Mouse (Mus musculus): Measurements from ENCODE around the gene Brd4. TPM values are rescaled to one million over a fixed set of nuclear protein-coding genes. Genes with fewer than 3 reads are reported as not detected.

The Brd4 gene
- polyA plus RNA-seq, 1 experiment: 107 TPM

DNA sequence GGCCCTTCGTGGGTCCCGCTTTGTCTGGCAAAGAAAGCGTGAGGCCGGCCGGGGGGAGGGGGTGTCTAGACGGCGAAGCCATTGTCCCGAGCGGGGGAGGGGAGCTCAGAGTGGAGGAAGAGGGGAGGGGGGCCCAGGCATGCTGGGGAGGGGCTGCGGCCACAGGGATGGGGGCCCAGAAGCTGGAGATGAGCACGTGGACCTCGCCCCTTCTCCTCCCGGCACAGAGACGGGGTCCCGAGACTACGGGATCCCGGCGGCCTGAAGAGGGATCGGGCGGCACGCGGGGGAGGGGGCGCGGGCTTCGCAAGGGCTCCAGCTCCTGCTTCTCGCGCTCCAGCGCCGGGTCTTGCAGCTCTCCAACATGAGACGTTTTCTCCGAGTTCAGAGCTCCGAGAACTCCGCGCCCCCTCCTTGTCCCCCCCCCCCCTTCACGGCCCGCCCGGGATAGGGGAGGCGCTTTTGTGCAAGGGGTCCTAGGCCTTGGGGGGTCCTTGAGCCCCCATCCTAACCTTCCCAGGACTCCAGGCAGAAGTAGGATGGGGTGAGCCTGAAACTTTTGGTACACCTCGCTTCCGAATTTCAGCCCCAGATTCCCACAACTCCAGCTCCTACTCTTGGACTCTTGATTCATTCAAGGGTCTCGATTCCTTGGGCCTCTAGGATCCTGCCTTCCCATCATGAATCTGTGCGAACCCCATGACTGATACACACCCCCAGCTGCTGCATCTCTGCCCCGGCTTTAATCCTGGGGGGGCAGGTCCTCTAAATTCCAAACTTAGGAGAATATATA lies 118.5 kb downstream of the Brd4 start:
- TF ChIP-seq CTCF (IDR thresholded peaks at IDR 0.05; ENCODE audit: borderline replicate concordance, control insufficient read depth, extremely low read depth, insufficient read depth, low read length, poor library complexity): 0 out of 2 replicates have a peak, but pooled peaks have one; percentile 33
- no peak for TF ChIP-seq POLR2A (IDR thresholded peaks at IDR 0.05; ENCODE audit: control insufficient read depth, extremely low read depth, insufficient read depth, low read length, poor library complexity)
- Histone ChIP-seq H3K4me3 (ENCODE audit: control insufficient read depth, insufficient read depth, low read length) (peak overlapping the region; percentile 61), H3K27ac (ENCODE audit: control insufficient read depth, insufficient read depth, low read length) (peak overlapping the region; percentile 71; the same call in 1 of the 2 replicates), H3K36me3 (ENCODE audit: control insufficient read depth, insufficient read depth, low read length) (no peaks in the 10 kb centered on the region), H3K27me3 (ENCODE audit: control insufficient read depth, insufficient read depth, low read length) (no peaks in the 10 kb centered on the region), H3K4me1 (replicated peaks; ENCODE audit: control insufficient read depth, insufficient read depth, low read length) (peaks cover 47% of the 10 kb centered on the region)
- WGBS: under 1% methylated on average over 43 of the region's 43 CpGs
- peak; percentile 86 for DNase-seq

GRCm38 (mm10) chr17:32165266-32165802 lies 119.2 kb downstream of the Brd4 start:
- 19% methylated on average over 9 of the region's 9 CpGs for WGBS
- H3K27ac ChIP-seq (ENCODE audit: control insufficient read depth, insufficient read depth, low read length): peak overlapping the region; percentile 71

DNA sequence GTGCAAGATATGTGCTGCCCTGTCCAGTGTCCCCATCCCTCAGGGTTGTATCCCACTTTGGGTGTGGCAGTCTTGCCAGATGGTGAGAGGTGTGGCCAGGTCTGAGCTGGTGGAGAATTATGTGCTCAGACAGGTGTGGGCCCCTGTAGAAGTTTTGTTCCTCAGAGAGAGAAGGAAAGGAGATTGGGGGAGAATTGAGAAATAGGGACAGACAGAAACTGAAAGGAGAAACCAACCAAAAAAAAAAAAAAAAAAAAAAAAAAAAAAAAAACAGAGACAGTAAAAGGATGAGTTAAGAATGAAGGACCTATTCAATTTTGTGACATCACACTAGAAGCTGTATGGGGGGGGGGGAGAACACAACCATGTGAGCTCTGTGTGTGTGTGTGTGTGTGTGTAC lies 119.7 kb downstream of the Brd4 start:
- TF ChIP-seq POLR2A (IDR thresholded peaks at IDR 0.05; ENCODE audit: control insufficient read depth, extremely low read depth, insufficient read depth, low read length, poor library complexity) (no peak), CTCF (IDR thresholded peaks at IDR 0.05; ENCODE audit: borderline replicate concordance, control insufficient read depth, extremely low read depth, insufficient read depth, low read length, poor library complexity) (no peak)
- H3K36me3 ChIP-seq (ENCODE audit: control insufficient read depth, insufficient read depth, low read length): no peaks in the 10 kb centered on the region
- no peaks in the 10 kb centered on the region for H3K27me3 ChIP-seq (ENCODE audit: control insufficient read depth, insufficient read depth, low read length)
- H3K4me1 ChIP-seq (replicated peaks; ENCODE audit: control insufficient read depth, insufficient read depth, low read length): peaks cover 44% of the 10 kb centered on the region
- H3K27ac ChIP-seq (ENCODE audit: control insufficient read depth, insufficient read depth, low read length): peak overlapping the region; percentile 81
- H3K4me3 ChIP-seq (ENCODE audit: control insufficient read depth, insufficient read depth, low read length): no peak overlapping the region
- no peak for DNase-seq

More at GRCm38 (mm10) chr17:32165266-32165802, 119.2 kb downstream of the Brd4 start:
- no peak for TF ChIP-seq POLR2A (IDR thresholded peaks at IDR 0.05; ENCODE audit: control insufficient read depth, extremely low read depth, insufficient read depth, low read length, poor library complexity)
- TF ChIP-seq CTCF (IDR thresholded peaks at IDR 0.05; ENCODE audit: borderline replicate concordance, control insufficient read depth, extremely low read depth, insufficient read depth, low read length, poor library complexity): no peak
- DNase-seq: no peak
- Histone ChIP-seq H3K4me1 (replicated peaks; ENCODE audit: control insufficient read depth, insufficient read depth, low read length) (peaks cover 44% of the 10 kb centered on the region), H3K4me3 (ENCODE audit: control insufficient read depth, insufficient read depth, low read length) (peak overlapping the region; percentile 61), H3K36me3 (ENCODE audit: control insufficient read depth, insufficient read depth, low read length) (no peaks in the 10 kb centered on the region), H3K27me3 (ENCODE audit: control insufficient read depth, insufficient read depth, low read length) (no peaks in the 10 kb centered on the region)

DNA sequence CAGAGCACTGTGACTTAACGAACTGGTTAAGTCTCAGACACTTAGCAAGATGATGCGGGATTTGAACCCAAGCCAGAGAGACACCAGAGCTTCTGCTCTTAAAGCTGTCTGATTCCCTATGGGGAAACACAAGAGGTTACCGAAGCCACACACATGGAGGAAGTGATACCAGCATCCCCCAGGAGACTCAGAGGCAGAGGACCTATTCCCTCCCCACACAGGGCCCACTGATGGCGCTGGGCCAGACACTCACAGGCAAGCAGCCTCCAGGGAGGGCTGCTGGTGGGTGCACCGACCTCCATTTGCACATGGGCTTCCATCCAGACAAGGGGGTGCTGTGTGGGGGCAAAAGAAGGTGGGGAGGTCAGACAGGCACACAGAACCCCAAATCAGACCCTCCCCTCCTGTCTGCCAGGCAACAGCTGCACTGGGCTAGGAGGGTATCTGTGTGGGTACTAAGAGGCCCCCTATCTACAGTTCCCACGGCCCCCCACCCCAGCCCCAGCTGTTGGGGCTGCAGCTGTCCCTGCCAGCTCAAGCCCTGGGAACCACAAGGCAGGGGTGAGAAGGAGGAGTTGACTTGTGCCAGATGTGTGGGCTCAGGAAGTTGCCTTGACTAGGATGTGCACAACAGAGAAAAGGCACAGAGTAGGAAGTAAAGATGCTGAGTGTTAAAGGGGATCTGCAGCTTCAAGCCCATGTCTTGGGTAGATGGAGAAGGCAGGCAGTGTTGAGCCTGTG lies 120.4 kb downstream of the Brd4 start:
- no peaks in the 10 kb centered on the region for H3K36me3 ChIP-seq (ENCODE audit: control insufficient read depth, insufficient read depth, low read length)
- no peak for TF ChIP-seq CTCF (IDR thresholded peaks at IDR 0.05; ENCODE audit: borderline replicate concordance, control insufficient read depth, extremely low read depth, insufficient read depth, low read length, poor library complexity)
- no peak for TF ChIP-seq POLR2A (IDR thresholded peaks at IDR 0.05; ENCODE audit: control insufficient read depth, extremely low read depth, insufficient read depth, low read length, poor library complexity)
- peaks cover 40% of the 10 kb centered on the region for H3K4me1 ChIP-seq (replicated peaks; ENCODE audit: control insufficient read depth, insufficient read depth, low read length)
- peak; percentile 76 for DNase-seq
- H3K4me3 ChIP-seq (ENCODE audit: control insufficient read depth, insufficient read depth, low read length): 0 out of 2 replicates have a peak overlapping the region, but pooled peaks have one; percentile 3
- no peaks in the 10 kb centered on the region for H3K27me3 ChIP-seq (ENCODE audit: control insufficient read depth, insufficient read depth, low read length)
- 9% methylated on average over 6 of the region's 6 CpGs for WGBS
- peak overlapping the region; percentile 81 for H3K27ac ChIP-seq (ENCODE audit: control insufficient read depth, insufficient read depth, low read length)

DNA sequence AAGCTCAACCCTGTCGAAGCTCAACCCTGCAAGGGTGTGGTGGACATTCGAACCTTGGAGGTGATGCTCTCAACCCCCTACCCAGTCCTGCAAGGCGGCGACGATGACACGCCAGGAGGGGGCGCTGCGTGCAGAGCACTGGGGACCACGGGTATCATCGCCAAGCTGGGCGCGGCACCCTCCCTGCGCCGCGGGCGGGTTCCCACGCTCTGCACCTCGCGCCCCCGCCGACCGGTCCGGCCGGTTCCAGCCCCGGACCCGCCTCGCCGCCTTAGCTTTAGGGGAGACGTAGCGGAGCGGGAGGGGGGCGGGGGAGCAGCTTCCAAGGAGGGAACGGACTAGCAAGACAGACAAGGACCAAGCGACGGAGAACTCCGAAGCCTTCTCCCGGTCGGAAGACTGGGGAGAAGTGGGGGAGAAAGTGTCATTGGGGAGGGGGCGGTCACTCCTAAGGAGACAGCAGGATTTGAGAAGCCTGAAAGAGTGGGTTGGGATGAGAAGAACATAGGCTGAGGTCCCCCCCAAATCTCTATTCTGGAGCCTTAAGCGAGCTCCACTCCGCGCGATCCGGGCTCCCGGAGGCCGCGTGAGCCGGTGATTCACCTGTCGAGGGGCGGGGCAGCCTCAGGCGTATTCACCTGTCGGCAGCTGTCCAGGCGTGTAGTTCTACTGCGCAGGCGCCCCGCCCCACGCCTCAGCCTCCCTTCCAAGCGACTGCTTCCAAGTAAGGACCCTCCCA lies 122.2 kb downstream of the Brd4 start:
- peak; percentile 87 for DNase-seq
- TF ChIP-seq CTCF (IDR thresholded peaks at IDR 0.05; ENCODE audit: borderline replicate concordance, control insufficient read depth, extremely low read depth, insufficient read depth, low read length, poor library complexity): peak; percentile 93
- 0 out of 2 replicates have a peak, but pooled peaks have one; percentile 22 for TF ChIP-seq POLR2A (IDR thresholded peaks at IDR 0.05; ENCODE audit: control insufficient read depth, extremely low read depth, insufficient read depth, low read length, poor library complexity)
- peaks cover 40% of the 10 kb centered on the region for H3K4me1 ChIP-seq (replicated peaks; ENCODE audit: control insufficient read depth, insufficient read depth, low read length)
- 12% methylated on average over 58 of the region's 58 CpGs for WGBS
- H3K27ac ChIP-seq (ENCODE audit: control insufficient read depth, insufficient read depth, low read length): no peak overlapping the region
- no peaks in the 10 kb centered on the region for H3K36me3 ChIP-seq (ENCODE audit: control insufficient read depth, insufficient read depth, low read length)
- H3K27me3 ChIP-seq (ENCODE audit: control insufficient read depth, insufficient read depth, low read length): no peaks in the 10 kb centered on the region
- H3K4me3 ChIP-seq (ENCODE audit: control insufficient read depth, insufficient read depth, low read length): peak overlapping the region; percentile 48

- Histone ChIP-seq H3K4me1 (replicated peaks; ENCODE audit: control insufficient read depth, insufficient read depth, low read length) (peaks cover 36% of the 10 kb centered on the region), H3K27ac (ENCODE audit: control insufficient read depth, insufficient read depth, low read length) (no peak overlapping the region)
- 51% methylated on average over 4 of the region's 4 CpGs for WGBS
Observed at GRCm38 (mm10) chr17:32160882-32161281, 123.6 kb downstream of the Brd4 start.

More at GRCm38 (mm10) chr17:32160882-32161281, 123.6 kb downstream of the Brd4 start:
- DNase-seq: no peak
- Histone ChIP-seq H3K27me3 (ENCODE audit: control insufficient read depth, insufficient read depth, low read length) (no peaks in the 10 kb centered on the region), H3K4me3 (ENCODE audit: control insufficient read depth, insufficient read depth, low read length) (no peak overlapping the region), H3K36me3 (ENCODE audit: control insufficient read depth, insufficient read depth, low read length) (no peaks in the 10 kb centered on the region)
- TF ChIP-seq CTCF (IDR thresholded peaks at IDR 0.05; ENCODE audit: borderline replicate concordance, control insufficient read depth, extremely low read depth, insufficient read depth, low read length, poor library complexity) (no peak), POLR2A (IDR thresholded peaks at IDR 0.05; ENCODE audit: control insufficient read depth, extremely low read depth, insufficient read depth, low read length, poor library complexity) (no peak)
